Mouse (Mus musculus): Measurements from ENCODE around the gene Papln. TPM values are rescaled to one million over a fixed set of nuclear protein-coding genes. Genes with fewer than 3 reads are reported as not detected.

Papln gene
- total RNA-seq (2012; rRNA removed), result 0.04 and 0.07 TPM in 2 replicates
- polyA plus RNA-seq (2012; ENCODE audit: insufficient read depth in 1 of 2, insufficient read length in 2 of 2, low read depth in 1 of 2, low replicate concordance in 2 of 2, missing spikeins in 1 of 2), result under 1 TPM in 1 of 2 experiments, not detected in 1; 0.07 TPM

DNA sequence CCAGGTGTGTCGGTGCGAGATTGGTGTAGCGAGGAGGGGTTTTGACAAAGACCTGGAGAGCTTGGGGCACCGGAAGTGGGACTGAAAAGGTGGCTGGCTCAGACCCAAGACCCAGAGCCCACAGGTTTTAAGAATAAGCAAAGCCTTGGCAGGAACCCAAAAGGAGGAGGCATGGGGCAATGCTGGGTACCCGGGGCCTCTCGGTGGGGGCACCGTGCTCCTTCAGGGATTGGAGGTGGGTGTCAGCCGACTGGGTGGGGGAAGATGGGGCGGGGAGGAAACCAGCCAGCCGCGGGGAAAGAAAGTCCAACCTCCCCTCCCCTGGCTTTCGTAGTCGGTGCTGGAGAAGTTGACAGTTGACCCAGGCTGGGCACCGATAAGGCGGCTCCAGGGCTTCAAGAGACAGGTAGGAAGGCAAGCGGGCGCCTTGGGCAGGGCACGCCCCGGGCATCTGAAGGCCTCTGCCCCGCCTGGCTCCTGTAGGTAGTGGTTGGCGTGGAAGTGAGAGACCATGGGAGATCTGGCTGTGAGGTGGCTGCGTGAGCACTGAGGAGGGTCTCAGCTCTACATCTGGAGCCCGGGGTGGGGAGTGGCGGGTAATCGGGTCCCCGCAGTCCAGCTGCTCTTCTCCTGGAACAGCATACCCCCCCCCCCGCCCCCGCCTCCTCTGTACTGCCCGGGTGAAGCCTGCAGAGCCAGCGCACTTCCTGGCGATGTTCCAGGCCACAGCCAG is at the start of gene Papln:
Papln (plus strand) TSS at position 324 of the 733 bp plus-strand sequence.
- Histone ChIP-seq H3K36me3 (ENCODE audit: control insufficient read depth in 1 of 2, insufficient read depth in 2 of 2, low read length in 2 of 2) (no peaks in the 10 kb centered on the region), H3K4me1 (ENCODE audit: control insufficient read depth in 1 of 2, insufficient read depth in 2 of 2, low read length in 2 of 2) (no peaks in the 10 kb centered on the region), H3K79me2 (ENCODE audit: control insufficient read depth, insufficient read depth, low read length, poor library complexity) (no peaks in the 10 kb centered on the region), H3K9me3 (replicated peaks; ENCODE audit: insufficient read depth, low read length) (no peaks in the 10 kb centered on the region), H3K4me3 (ENCODE audit: control insufficient read depth in 1 of 2, insufficient read depth in 1 of 2, low read depth in 2 of 2, low read length in 2 of 2) (peak within 1 kb of the TSS; percentile 23 to 50; a peak in 3 of 4 replicates), H3K27ac (ENCODE audit: control insufficient read depth, low read depth, low read length) (no peak within 1 kb of the TSS), H3K9ac (ENCODE audit: control insufficient read depth, low read depth, low read length, poor library complexity, severe bottlenecking) (peak within 1 kb of the TSS; percentile 31; the same call in 1 of the 2 replicates), H3K27me3 (ENCODE audit: control insufficient read depth in 1 of 2, insufficient read depth in 2 of 2, low read length in 2 of 2) (no peaks in the 10 kb centered on the region)
- DNase-seq (ENCODE audit: low read depth, low spot score), result peak; percentile 37
- TF ChIP-seq ZNF384 (IDR thresholded peaks at IDR 0.05; ENCODE audit: low read depth, low read length), result no peak
- no peak for TF ChIP-seq RAD21 (IDR thresholded peaks at IDR 0.05; ENCODE audit: low read depth, low read length)
- TF ChIP-seq TCF12 (IDR thresholded peaks at IDR 0.05; ENCODE audit: low read depth, low read length), result no peak

DNA sequence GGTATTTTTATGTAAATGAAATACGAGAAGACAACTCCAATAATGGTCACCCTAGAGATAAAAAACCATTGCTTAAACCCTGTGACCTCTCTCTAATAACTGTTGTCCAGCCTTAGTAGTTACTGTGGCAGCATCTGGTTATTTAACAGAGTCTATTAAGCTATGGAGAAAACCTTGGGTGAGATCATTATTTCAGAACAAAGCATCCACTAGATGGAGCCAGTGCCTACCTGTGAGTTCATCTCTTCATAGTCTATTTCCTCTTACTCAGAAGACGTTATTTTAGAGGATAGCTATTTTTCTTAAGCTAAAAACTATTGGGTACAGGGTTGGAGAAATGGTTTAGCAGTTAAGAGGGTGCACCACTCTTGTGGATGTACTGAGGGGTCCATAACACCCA is 49.7 kb upstream of the Papln start:
- no peaks in the 10 kb centered on the region for H3K27me3 ChIP-seq (ENCODE audit: control insufficient read depth in 1 of 2, insufficient read depth in 2 of 2, low read length in 2 of 2)
- no peak overlapping the region for H3K27ac ChIP-seq (ENCODE audit: control insufficient read depth, low read depth, low read length)
- DNase-seq (ENCODE audit: low read depth, low spot score), result peak; percentile 75
- TF ChIP-seq ZC3H11A (IDR thresholded peaks at IDR 0.05; ENCODE audit: low read depth, low read length), result peak; percentile 48
- TF ChIP-seq CTCF (IDR thresholded peaks at IDR 0.05 in 2 of 3, conservative IDR thresholded peaks at IDR 0.05 in 1 of 3; ENCODE audit: control insufficient read depth in 1 of 3, insufficient read depth in 1 of 3, low read depth in 2 of 3, low read length in 3 of 3, poor library complexity in 1 of 3, severe bottlenecking in 1 of 3), result peak in 2 of 3 experiments; percentile 54 to 86; a peak in 4 of 6 replicates
- peak; percentile 82 for TF ChIP-seq RAD21 (IDR thresholded peaks at IDR 0.05; ENCODE audit: low read depth, low read length)
- TF ChIP-seq CHD2 (IDR thresholded peaks at IDR 0.05; ENCODE audit: low read length), result no peak
- TF ChIP-seq TBP (IDR thresholded peaks at IDR 0.05; ENCODE audit: low read depth, low read length), result no peak
- TF ChIP-seq SMC3 (IDR thresholded peaks at IDR 0.05; ENCODE audit: low read depth, low read length), result peak; percentile 86
- H3K9me3 ChIP-seq (replicated peaks; ENCODE audit: insufficient read depth, low read length), result no peaks in the 10 kb centered on the region
- H3K79me2 ChIP-seq (ENCODE audit: control insufficient read depth, insufficient read depth, low read length, poor library complexity), result no peaks in the 10 kb centered on the region
- peaks cover 0 to 19% of the 10 kb centered on the region in 2 experiments; a peak in 2 of 4 replicates for H3K36me3 ChIP-seq (ENCODE audit: control insufficient read depth in 1 of 2, insufficient read depth in 2 of 2, low read length in 2 of 2)
- H3K4me3 ChIP-seq (ENCODE audit: control insufficient read depth in 1 of 2, insufficient read depth in 1 of 2, low read depth in 2 of 2, low read length in 2 of 2), result no peak overlapping the region
- H3K9ac ChIP-seq (ENCODE audit: control insufficient read depth, low read depth, low read length, poor library complexity, severe bottlenecking), result no peak overlapping the region
- no peaks in the 10 kb centered on the region for H3K4me1 ChIP-seq (ENCODE audit: control insufficient read depth in 1 of 2, insufficient read depth in 2 of 2, low read length in 2 of 2)

DNA sequence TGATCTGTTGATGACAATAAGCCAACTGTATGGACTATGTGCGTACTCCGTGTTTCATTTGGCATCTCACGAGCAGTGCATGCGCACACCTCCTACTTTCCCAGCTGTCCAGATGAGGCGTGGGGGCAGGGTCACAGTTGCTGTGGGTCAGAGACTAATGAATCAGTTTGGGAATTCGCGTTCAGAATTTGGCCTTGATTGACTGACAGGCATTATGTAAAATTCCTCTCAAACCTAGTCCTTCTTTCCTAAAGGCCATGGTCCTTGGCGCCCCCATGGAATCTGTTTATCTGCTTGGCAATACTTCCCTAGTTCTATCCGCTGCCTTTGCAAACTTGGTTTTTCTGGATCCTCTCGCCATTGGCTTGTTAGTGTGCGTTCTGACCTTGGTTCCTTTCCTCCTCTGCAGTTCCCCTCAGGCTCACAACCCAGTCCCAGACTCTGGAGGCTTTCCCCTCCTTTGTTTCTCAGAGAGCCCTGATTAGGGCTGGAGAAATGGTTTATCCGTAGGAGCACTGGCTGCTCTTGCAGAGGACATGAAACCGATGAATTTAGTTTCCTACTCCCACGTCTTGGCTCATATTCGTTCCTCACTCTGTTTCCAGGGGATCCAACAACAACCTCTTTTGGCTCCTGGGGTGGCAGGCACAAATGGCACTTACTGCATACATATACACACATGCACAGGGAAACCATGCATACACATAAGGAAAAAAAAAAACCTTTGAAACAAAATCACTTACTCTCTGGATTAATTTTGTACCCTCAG is 46.8 kb upstream of the Papln start:
- no peak for DNase-seq (ENCODE audit: low read depth, low spot score)
- H3K4me1 ChIP-seq (ENCODE audit: control insufficient read depth in 1 of 2, insufficient read depth in 2 of 2, low read length in 2 of 2), result no peaks in the 10 kb centered on the region
- H3K9ac ChIP-seq (ENCODE audit: control insufficient read depth, low read depth, low read length, poor library complexity, severe bottlenecking), result no peak overlapping the region
- no peak overlapping the region for H3K4me3 ChIP-seq (ENCODE audit: control insufficient read depth in 1 of 2, insufficient read depth in 1 of 2, low read depth in 2 of 2, low read length in 2 of 2)
- H3K36me3 ChIP-seq (ENCODE audit: control insufficient read depth in 1 of 2, insufficient read depth in 2 of 2, low read length in 2 of 2), result peaks cover 0 to 27% of the 10 kb centered on the region in 2 experiments; a peak in 2 of 4 replicates
- TF ChIP-seq TAL1 (IDR thresholded peaks at IDR 0.05; ENCODE audit: low read length) (no peak), UBTF (IDR thresholded peaks at IDR 0.05; ENCODE audit: borderline replicate concordance, insufficient read depth, low read depth, low read length) (no peak), ZKSCAN1 (IDR thresholded peaks at IDR 0.05; ENCODE audit: low read depth, low read length) (no peak), CTCF (IDR thresholded peaks at IDR 0.05 in 2 of 3, conservative IDR thresholded peaks at IDR 0.05 in 1 of 3; ENCODE audit: control insufficient read depth in 1 of 3, insufficient read depth in 1 of 3, low read depth in 2 of 3, low read length in 3 of 3, poor library complexity in 1 of 3, severe bottlenecking in 1 of 3) (no peak), MYC (IDR thresholded peaks at IDR 0.05; ENCODE audit: low read depth, low read length) (no peak), MXI1 (IDR thresholded peaks at IDR 0.05; ENCODE audit: low read depth, low read length) (no peak), RCOR1 (IDR thresholded peaks at IDR 0.05; ENCODE audit: low read depth, low read length) (no peak), MEF2A (IDR thresholded peaks at IDR 0.05; ENCODE audit: extremely low read depth, insufficient replicate concordance, low read depth, low read length, poor library complexity, severe bottlenecking) (no peak)
- H3K27me3 ChIP-seq (ENCODE audit: control insufficient read depth in 1 of 2, insufficient read depth in 2 of 2, low read length in 2 of 2), result no peaks in the 10 kb centered on the region
- H3K27ac ChIP-seq (ENCODE audit: control insufficient read depth, low read depth, low read length), result no peak overlapping the region
- no peaks in the 10 kb centered on the region for H3K9me3 ChIP-seq (replicated peaks; ENCODE audit: insufficient read depth, low read length)
- no peaks in the 10 kb centered on the region for H3K79me2 ChIP-seq (ENCODE audit: control insufficient read depth, insufficient read depth, low read length, poor library complexity)

Data from MEL (cell line).